Comparison of ENCODE assay signal across 8 mouse cellular contexts in the genomic region with DNA sequence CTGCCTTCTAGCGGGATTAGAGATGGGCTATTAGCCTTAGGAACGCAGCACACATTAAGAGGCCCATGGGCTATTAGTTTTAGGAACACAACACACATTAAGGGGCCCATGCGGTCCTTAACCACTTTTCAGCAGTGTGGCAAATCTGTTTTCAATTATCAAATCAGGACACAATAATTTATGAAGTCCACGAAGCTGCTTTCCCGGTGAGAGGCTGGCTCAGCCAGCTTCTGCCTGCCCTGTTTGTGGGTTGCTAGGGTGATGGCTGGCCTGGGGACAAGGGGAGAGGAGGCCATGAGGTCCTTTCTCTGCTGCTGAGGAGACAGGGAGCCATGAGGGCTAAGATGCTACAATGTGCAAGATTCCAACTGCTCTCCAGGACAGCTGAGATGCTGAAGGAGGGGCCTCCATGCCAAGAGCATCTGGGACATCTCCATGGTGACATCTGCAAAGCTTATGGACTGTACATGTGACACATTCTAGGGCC.
DNase-seq lines count a peak whose midpoint lies in the region; ATAC-seq and TF ChIP-seq lines count a peak whose summit lies in the region.

No protein-coding gene starts in this region.

- H3K9ac ChIP-seq in limb, embryonic 12.5 days (replicated peaks): no peak overlapping the region

- no peak overlapping the region for H3K27ac ChIP-seq in cerebellum, adult 2 months (ENCODE audit: insufficient read depth, low read length)
- H3K27ac ChIP-seq in limb, embryonic 12.5 days: peak overlapping the region; percentile 54; the same call in 1 of the 2 replicates

- no peak overlapping the region for H3K4me2 ChIP-seq in limb, embryonic 12.5 days

- H3K27me3 ChIP-seq in cerebellum, adult 2 months (ENCODE audit: control insufficient read depth, insufficient read depth, low read length): no peaks in the 10 kb centered on the region; the same call in 1 of the 2 replicates
- H3K27me3 ChIP-seq in limb, embryonic 12.5 days: no peaks in the 10 kb centered on the region

- H3K36me3 ChIP-seq in limb, embryonic 12.5 days: no peaks in the 10 kb centered on the region

- H3K4me3 ChIP-seq in cerebellum, adult 2 months (replicated peaks; ENCODE audit: insufficient read depth, low read depth, low read length): no peak overlapping the region
- H3K4me3 ChIP-seq in limb, embryonic 12.5 days (replicated peaks): no peak overlapping the region

- H3K9me3 ChIP-seq in limb, embryonic 12.5 days: no peaks in the 10 kb centered on the region

- peak; percentile 10 to 28 for DNase-seq in cerebellum, adult 2 months
- DNase-seq in right cerebral cortex, postnatal 10 days (ENCODE audit: low spot score in 2 of 2): peak; percentile 39 to 51
- DNase-seq in right cerebral cortex, postnatal 25 days: no peak
- peak; percentile 6 for DNase-seq in yolk sac, embryonic 10.5 days (ENCODE audit: low spot score)
- no peak for DNase-seq in adrenal gland, postnatal 36 days
- DNase-seq in left cerebral cortex, adult 18-20 months (ENCODE audit: low spot score in 2 of 2): no peak

- ATAC-seq in cerebellum, adult (ENCODE audit: insufficient number of reproducible peaks, low FRiP score, low TSS enrichment): no peak; the same call in 1 of the 2 replicates
- peak; percentile 78 for ATAC-seq in limb, embryonic 12.5 days (ENCODE audit: insufficient number of reproducible peaks, insufficient read depth, low FRiP score, low TSS enrichment, low read depth)

- no peak for TF ChIP-seq POLR2A in cerebellum, adult 2 months (IDR thresholded peaks at IDR 0.05; ENCODE audit: borderline replicate concordance, insufficient read depth, low read length)

- H3K4me1 ChIP-seq in cerebellum, adult 2 months (ENCODE audit: control insufficient read depth, insufficient read depth, low read length): no peaks in the 10 kb centered on the region
- H3K4me1 ChIP-seq in limb, embryonic 12.5 days (replicated peaks): peaks cover 16% of the 10 kb centered on the region

- TF ChIP-seq CTCF in cerebellum, adult 2 months (IDR thresholded peaks at IDR 0.05; ENCODE audit: borderline replicate concordance, insufficient read depth, low read depth, low read length): no peak

- 35% methylated on average over 5 of the region's 5 CpGs for WGBS in cerebellum, adult 2 months
- WGBS in limb, embryonic 12.5 days: 14% methylated on average over 5 of the region's 5 CpGs

Comparison
In these comparisons a context has a peak if more than half of its experiments do, and no peak if none do; other contexts are left out.
1. DNase-seq: peak in cerebellum, adult 2 months (2 of 2), right cerebral cortex, postnatal 10 days (2 of 2) and yolk sac, embryonic 10.5 days (single experiment); none in right cerebral cortex, postnatal 25 days (single experiment), adrenal gland, postnatal 36 days (0 of 2) and left cerebral cortex, adult 18-20 months (0 of 2).